Comparison of ENCODE assay signal across 13 mouse cellular contexts in the genomic region with DNA sequence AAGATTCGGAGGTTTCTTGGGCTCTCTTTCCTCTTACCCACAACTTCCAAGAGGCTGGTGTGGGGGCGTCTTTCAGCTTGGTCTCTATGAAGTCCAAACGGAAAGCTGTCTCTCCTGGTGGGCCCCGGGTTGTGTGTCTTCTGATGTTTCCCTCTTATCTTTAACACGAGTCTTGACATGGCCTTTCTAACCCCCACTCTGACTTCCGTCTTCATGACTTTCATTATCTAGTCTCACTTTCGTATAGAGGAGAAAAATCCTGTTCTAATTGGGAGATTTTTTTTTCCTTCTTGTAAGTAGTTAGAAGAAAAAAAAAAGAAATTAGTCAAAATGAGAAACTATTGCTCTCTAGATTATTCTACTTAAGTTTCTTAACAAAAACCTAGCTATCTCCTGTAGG. TPM values are rescaled to one million over a fixed set of nuclear protein-coding genes. Genes with fewer than 3 reads are reported as not detected.
DNase-seq lines count a peak whose midpoint lies in the region; ATAC-seq and TF ChIP-seq lines count a peak whose summit lies in the region.
"Had no signal": no experiment of that assay in that cellular context is flagged by ENCODE, and none has a peak within 500 bp of the region (broad histone marks: within the 10 kb centered on the region; RNA-seq: fewer than 3 reads in every experiment).

No protein-coding gene starts in this region.

- peak; percentile 65 for ATAC-seq in activated CD4-positive, CD25-positive, alpha-beta regulatory T cell, adult 4 months
- no peak for ATAC-seq in liver, embryonic 15.5 days (ENCODE audit: insufficient read depth)
- ATAC-seq in midbrain, embryonic 14.5 days (ENCODE audit: low FRiP score, low TSS enrichment) = no peak
- ATAC-seq: forebrain, postnatal 0 days; midbrain, embryonic 13.5 days had no signal

- intact Hi-C loops in left cerebral cortex, adult 2 months (cut with DNase I) = no loop called here

- H3K27me3 ChIP-seq in liver, embryonic 15.5 days = no peaks in the 10 kb centered on the region
- H3K27me3 ChIP-seq in midbrain, embryonic 14.5 days (ENCODE audit: control insufficient read depth, insufficient read depth, low read length) = no peaks in the 10 kb centered on the region
- H3K27me3 ChIP-seq: embryonic facial prominence, embryonic 15.5 days; hindbrain, embryonic 12.5 days; midbrain, embryonic 13.5 days; neural tube, embryonic 13.5 days had no signal

- DNase-seq in left cerebral cortex, adult 2 months (ENCODE audit: extremely low spot score in 1 of 2, low spot score in 2 of 2) = peak in 1 of 2 experiments; percentile 18
- no peak for DNase-seq in left cerebral cortex, adult 9 months (ENCODE audit: low spot score in 2 of 2)
- DNase-seq in CD4-positive, CD25-positive, alpha-beta regulatory T cell, adult 2 months (ENCODE audit: low read depth, low spot score) = peak; percentile 70
- DNase-seq in midbrain, embryonic 14.5 days = no peak
- no peak for DNase-seq in urinary bladder, adult 2 months (ENCODE audit: low spot score)
- DNase-seq: forebrain, postnatal 0 days; right cerebral cortex, adult 18-20 months had no signal

- H3K9ac ChIP-seq in liver, embryonic 15.5 days = peak overlapping the region; percentile 37; the same call in 1 of the 2 replicates
- H3K9ac ChIP-seq in midbrain, embryonic 14.5 days (replicated peaks; ENCODE audit: low read length) = no peak overlapping the region
- H3K9ac ChIP-seq: embryonic facial prominence, embryonic 15.5 days; forebrain, postnatal 0 days; hindbrain, embryonic 12.5 days; midbrain, embryonic 13.5 days; neural tube, embryonic 13.5 days had no signal

- H3K9me3 ChIP-seq in liver, embryonic 15.5 days (replicated peaks) = no peaks in the 10 kb centered on the region
- no peaks in the 10 kb centered on the region for H3K9me3 ChIP-seq in midbrain, embryonic 14.5 days (ENCODE audit: control insufficient read depth, low read length)
- H3K9me3 ChIP-seq: embryonic facial prominence, embryonic 15.5 days; hindbrain, embryonic 12.5 days; midbrain, embryonic 13.5 days; neural tube, embryonic 13.5 days had no signal

- peaks cover 27% of the 10 kb centered on the region for H3K36me3 ChIP-seq in liver, embryonic 15.5 days (replicated peaks)
- no peaks in the 10 kb centered on the region for H3K36me3 ChIP-seq in midbrain, embryonic 14.5 days (ENCODE audit: control insufficient read depth, insufficient read depth, low read length)

- H3K4me1 ChIP-seq in liver, embryonic 15.5 days (replicated peaks) = peaks cover 98% of the 10 kb centered on the region
- H3K4me1 ChIP-seq in midbrain, embryonic 14.5 days (ENCODE audit: control insufficient read depth, insufficient read depth, low read length) = peaks cover 32% of the 10 kb centered on the region

- H3K4me2 ChIP-seq in liver, embryonic 15.5 days = peak overlapping the region; percentile 60
- no peak overlapping the region for H3K4me2 ChIP-seq in midbrain, embryonic 14.5 days (ENCODE audit: low read length)
- H3K4me2 ChIP-seq: embryonic facial prominence, embryonic 15.5 days; hindbrain, embryonic 12.5 days; midbrain, embryonic 13.5 days; neural tube, embryonic 13.5 days had no signal

- no peak overlapping the region for H3K4me3 ChIP-seq in left cerebral cortex, adult 2 months
- no peak overlapping the region for H3K4me3 ChIP-seq in liver, embryonic 15.5 days (replicated peaks)
- no peak overlapping the region for H3K4me3 ChIP-seq in midbrain, embryonic 14.5 days (replicated peaks; ENCODE audit: low read depth, low read length)
- H3K4me3 ChIP-seq: embryonic facial prominence, embryonic 15.5 days; hindbrain, embryonic 12.5 days; midbrain, embryonic 13.5 days; neural tube, embryonic 13.5 days had no signal

- H3K27ac ChIP-seq in left cerebral cortex, adult 2 months = peak overlapping the region; percentile 65
- peak overlapping the region; percentile 78 for H3K27ac ChIP-seq in liver, embryonic 15.5 days (replicated peaks)
- H3K27ac ChIP-seq in midbrain, embryonic 14.5 days (replicated peaks; ENCODE audit: low read depth, low read length) = no peak overlapping the region
- H3K27ac ChIP-seq: embryonic facial prominence, embryonic 15.5 days; hindbrain, embryonic 12.5 days; midbrain, embryonic 13.5 days; neural tube, embryonic 13.5 days had no signal

- TF ChIP-seq CTCF in left cerebral cortex, adult 2 months (IDR thresholded peaks at IDR 0.05) = no peak

- 7% methylated on average over 7 of the region's 7 CpGs for WGBS in liver, embryonic 15.5 days (ENCODE audit: insufficient replicate concordance)
- 81% methylated on average over 7 of the region's 7 CpGs for WGBS in midbrain, embryonic 14.5 days

RNA-seq across cellular contexts. Expression of gene Vps37b, which starts 9.7 kb away (rescaled TPM):
- 10 to 100 TPM; 46.1 to 47.3 TPM for total RNA-seq in left cerebral cortex, adult 2 months (2021)
- polyA plus RNA-seq in activated CD4-positive, CD25-positive, alpha-beta regulatory T cell, adult 4 months (2017; shearing (Covaris generic)) = 10 to 100 TPM; 17.6 to 22.8 TPM
- polyA plus RNA-seq in liver, embryonic 15.5 days (2015; fragmentation: Nextera tagmentation; extraction: Ambion mirVana) = 16.5 and 17.3 TPM in 2 replicates
- 58.0 and 72.4 TPM in 2 replicates for polyA plus RNA-seq in midbrain, embryonic 14.5 days (2014; fragmentation: Nextera tagmentation; extraction: Ambion mirVana)
- 34.2 and 38.8 TPM in 2 replicates for polyA plus RNA-seq in urinary bladder, adult 2 months (2012; rRNA removed)

RNA-seq across cellular contexts. Expression of gene Hip1r, which starts 48.9 kb away (rescaled TPM):
- 10 to 100 TPM; 68.3 to 74.2 TPM for total RNA-seq in left cerebral cortex, adult 2 months (2021)
- polyA plus RNA-seq in activated CD4-positive, CD25-positive, alpha-beta regulatory T cell, adult 4 months (2017; shearing (Covaris generic)) = 10 to 100 TPM in 1 of 2 experiments, 1 to 10 TPM in 1; 9.9 to 12.9 TPM
- polyA plus RNA-seq in liver, embryonic 15.5 days (2015; fragmentation: Nextera tagmentation; extraction: Ambion mirVana) = 11.4 and 12.9 TPM in 2 replicates
- 22.5 and 24.7 TPM in 2 replicates for polyA plus RNA-seq in midbrain, embryonic 14.5 days (2014; fragmentation: Nextera tagmentation; extraction: Ambion mirVana)
- polyA plus RNA-seq in urinary bladder, adult 2 months (2012; rRNA removed) = 53.9 and 54.0 TPM in 2 replicates
